Mouse (Mus musculus): Measurements from ENCODE around the gene Dusp2.

DNA sequence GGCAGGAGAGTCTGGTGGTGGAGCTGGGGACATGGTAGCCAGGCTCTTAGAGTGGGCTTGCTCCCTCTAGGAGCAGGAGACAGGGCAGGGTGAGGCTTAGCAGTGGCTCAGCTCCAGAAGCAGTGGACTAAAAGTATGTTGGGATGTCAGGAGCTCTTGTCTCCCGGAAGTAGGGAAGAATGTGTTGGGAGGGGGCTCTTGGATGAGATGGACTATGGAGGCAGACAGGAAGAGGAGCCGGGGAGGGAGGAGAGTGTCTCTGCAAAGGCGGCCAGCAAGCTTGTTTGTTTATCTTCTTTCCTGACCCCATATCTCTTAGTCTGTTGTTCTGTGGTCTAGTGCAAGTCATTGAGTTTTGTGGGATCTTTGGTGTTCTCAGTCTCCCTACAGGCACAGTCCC lies 39.1 kb downstream of the Dusp2 start:
- TF ChIP-seq HCFC1 (IDR thresholded peaks at IDR 0.05; ENCODE audit: borderline replicate concordance, insufficient read depth, low read length) (no peak), MAFK (IDR thresholded peaks at IDR 0.05; ENCODE audit: insufficient read depth, low read depth, low read length) (no peak), CHD2 (IDR thresholded peaks at IDR 0.05; ENCODE audit: low read depth, low read length) (no peak), ZC3H11A (IDR thresholded peaks at IDR 0.05; ENCODE audit: borderline replicate concordance, low read depth, low read length) (no peak)
